Mouse (Mus musculus): ENCODE measurements around the gene Gm21985. TPM values are rescaled to one million over a fixed set of nuclear protein-coding genes. Genes with fewer than 3 reads are reported as not detected.

Gm21985 gene
- polyA plus RNA-seq (2021; fragmentation: Nextera tagmentation), result 0.10 and 0.18 TPM in 2 replicates
- long read RNA-seq, experiment 1, result 0 reads
- long read RNA-seq, experiment 2, partial matches to known transcripts, result 0 of 3 reads
- long read RNA-seq, experiment 2, other reads (novel, unspliced or antisense), result 3 of 3 reads

DNA sequence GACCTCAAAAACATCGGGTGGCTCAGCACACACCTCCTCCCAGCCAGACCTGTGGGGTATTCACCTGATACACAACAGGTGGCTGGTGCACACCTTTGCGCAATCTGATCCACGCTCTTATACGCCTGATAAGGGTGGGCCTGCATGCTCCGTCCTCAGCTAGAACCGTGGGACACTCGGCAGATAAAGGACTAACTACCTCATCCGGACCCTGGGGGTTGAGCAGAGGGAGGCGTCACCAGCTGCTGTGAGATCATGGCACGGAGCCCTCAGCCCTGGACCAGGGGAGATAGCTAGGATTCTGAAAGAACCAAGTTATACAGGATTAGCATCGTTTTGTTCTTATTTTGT lies at the start of gene Gm21985:
Gene Gm21985 (plus strand): TSS at position 73 of the 351 bp plus-strand sequence.

DNA sequence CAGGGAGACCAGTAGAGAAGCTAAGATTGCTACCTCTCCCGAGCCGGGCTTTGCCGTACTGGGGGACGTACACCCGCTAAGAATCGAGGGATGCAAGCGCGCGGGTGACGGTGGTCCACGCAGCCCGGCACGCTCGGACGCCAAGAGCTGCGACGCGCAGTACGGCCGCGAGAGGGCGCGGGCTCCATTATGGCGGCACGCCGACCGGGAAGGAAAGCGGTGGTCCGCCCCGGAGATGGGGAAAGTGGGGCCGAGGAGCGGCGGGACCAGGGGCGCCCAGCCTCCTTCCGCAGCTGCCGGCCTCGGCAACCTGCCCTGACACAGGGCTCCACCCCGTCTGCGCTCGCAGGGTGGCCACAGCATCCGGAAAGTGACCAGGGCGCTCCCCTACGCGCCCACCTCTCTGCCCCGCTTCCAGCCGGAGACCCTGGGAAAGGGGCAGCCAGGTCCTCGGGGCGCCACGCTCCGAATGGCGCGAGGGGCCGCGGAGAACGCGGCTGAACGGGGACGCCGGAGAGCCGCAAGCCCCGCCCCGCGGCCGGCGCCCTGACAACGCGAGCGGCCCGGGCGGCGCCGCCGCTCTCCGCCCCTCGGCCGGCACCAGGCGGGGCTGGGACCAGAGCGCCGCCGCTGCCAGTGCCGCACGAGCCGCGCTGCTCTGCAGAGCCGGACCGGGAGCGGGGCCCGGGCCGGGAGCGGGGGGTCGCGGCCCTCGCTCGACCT lies 26.7 kb upstream of the Gm21985 start, which contains the start of gene Lpcat4:
Gene Lpcat4 (plus strand): TSS at position 257 of the 723 bp plus-strand sequence.

DNA sequence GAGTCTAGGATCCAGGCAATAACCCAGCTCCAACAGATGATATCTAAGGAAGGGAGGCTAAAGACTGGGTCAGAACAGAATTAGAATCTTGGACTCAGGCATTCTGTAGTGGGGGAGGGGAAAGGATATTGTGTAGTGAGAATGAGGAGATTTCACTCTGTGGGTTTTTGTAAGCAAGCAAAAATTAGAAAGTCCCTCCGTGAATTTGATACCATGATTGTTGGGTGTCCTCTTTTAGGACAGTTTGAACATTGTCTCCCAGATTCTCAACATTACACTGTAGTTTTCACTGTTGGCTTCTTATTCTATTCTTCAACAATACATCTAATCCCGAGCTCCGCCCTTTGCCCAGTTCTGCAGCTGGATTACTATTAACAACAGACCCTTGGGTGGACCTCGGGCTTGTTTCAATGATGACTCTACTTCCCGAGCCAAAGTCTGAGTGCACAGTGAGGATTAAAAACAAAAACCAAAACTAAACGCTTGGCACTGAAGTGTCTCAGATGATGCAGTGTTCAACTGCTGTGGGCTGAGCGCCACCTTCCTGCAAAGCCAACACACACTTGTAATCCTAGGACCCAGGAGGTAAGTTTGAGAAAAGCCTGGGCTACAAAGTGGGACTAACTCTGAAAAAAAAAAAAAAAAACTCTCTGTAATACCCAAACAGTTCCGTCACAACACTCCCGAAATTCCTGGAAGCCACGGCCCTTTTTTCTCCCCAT lies 6.7 kb upstream of the Gm21985 start, which contains the start of gene Nutm1:
Gene Nutm1 (minus strand): TSS at position 51 of the 722 bp plus-strand sequence.

DNA sequence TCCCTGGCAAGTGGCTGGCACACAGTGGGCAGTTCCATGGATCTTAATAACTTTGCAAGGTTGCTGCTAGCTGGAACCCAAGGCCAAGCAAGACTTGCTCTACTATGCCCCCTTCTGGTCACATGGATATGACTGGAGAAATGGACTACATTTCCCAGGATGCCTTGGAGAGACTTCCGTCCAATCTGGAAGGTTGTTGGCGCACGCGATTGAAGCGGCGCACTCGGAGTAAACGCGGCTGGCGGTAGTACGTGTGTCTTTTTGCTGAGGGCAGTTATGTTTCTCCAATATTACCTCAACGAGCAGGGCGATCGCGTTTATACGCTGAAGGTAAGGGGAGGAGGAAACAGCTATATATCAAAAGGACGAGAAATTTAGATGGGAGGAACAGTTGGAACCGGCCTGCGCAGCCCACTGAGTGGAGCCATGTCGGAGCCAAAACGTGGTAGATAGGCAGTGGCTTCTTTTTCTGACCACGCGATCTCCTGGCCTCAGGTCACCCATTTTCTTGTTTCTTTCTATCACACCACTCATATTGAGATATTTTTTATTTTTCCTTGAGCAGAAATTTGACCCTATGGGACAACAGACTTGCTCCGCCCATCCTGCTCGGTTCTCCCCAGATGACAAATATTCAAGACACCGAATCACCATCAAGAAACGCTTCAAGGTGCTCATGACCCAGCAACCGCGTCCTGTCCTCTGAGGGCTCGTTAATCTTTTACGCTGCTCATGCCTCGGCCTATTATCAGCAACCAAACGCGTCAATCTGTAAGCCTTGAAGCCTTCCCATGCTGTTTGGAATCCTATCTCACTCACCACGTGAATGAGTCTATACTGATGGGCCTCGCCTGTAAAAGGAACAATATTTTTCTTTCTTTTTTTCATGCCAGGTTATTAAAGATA lies 4.1 kb upstream of the Gm21985 start, which contains the start of gene Nop10:
Gene Nop10 (plus strand): TSS at position 179 of the 906 bp plus-strand sequence.

DNA sequence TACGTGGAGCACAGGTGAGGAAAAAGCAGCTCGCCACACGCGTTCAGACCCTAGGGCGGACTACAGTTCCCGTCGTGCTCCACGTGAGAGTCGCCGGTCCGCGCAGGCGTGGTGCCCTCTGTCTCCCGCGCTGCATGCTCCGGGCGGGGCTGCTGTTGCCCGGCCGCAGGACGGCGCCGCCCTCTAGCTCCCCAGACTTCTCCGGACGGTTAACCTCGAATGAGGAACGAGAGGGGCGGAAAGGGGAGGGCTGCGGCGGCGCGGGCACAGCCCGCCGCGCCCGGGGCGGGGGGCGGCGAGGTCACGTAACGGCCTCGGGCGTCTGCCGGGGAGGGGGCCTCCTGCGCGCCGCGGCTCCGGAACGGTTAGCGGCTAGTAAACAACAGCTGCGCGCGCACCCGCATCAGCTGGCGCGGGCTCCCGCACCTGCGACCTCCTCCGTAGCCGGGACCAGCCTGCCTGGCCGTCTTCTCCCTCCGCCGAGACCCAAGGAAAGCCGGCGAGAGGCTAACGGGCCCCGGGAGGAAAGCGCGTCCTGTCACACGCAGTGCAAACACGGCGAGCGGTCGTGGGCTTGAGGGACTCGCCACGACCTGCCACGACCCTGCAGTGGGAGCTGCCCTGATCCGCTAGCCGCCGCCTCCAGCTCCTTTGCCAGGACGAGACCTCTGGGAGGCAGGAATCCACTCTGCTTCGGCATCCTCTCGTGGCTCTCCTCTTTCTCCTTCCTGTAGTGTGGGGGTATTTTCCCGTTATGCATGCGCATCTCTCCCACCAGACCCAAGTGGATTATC lies 469 bp upstream of the Gm21985 start, which contains the start of gene Slc12a6:
Gene Slc12a6 (plus strand): TSS at position 378 of the 794 bp plus-strand sequence.

DNA sequence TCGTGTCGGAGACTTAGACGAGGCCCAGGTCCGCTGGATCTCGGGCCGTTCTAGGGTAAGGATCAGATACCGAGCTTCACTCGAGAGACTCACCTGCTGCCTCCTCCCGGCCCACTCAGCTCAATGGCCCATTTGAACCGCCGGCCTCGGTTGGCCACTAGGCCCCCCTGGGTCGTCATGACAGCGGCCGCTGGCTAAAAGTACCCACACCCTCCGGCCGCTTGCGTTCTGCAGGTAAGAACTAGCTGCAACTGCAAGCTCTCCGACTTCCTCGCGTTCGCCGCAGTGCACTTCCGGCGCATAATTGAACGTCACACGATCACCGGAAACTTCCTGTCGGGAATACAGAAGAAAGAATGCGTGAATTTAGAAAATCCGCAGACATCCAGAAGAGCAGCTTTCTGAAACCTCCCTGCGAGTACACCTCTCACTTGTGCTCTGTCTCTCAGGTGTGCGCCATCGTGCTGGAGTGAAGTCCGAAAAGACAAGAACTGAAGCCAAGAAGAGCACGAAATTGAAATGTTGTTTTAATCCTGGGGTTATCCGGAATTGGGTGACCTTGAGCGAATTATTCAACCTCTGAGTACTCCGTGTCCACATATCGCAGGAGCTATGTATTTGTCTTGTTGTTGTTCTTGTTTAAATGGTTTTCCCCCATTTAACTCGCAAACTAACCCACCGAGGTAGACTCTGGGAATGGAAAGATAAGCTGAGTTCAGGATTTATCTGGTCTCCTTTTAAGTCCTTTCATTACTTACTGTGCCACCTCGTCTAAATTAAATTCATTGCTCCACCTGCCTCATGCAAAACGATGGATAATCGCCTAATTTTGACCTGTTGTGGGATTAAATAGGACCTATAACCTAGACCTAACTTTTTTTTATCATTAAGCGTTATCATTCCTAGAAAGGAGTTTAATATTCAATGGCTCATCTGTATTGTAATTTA lies 101.9 kb downstream of the Gm21985 start, which contains the start of gene Emc4:
Gene Emc4 (minus strand): TSS at position 302 of the 948 bp plus-strand sequence.

DNA sequence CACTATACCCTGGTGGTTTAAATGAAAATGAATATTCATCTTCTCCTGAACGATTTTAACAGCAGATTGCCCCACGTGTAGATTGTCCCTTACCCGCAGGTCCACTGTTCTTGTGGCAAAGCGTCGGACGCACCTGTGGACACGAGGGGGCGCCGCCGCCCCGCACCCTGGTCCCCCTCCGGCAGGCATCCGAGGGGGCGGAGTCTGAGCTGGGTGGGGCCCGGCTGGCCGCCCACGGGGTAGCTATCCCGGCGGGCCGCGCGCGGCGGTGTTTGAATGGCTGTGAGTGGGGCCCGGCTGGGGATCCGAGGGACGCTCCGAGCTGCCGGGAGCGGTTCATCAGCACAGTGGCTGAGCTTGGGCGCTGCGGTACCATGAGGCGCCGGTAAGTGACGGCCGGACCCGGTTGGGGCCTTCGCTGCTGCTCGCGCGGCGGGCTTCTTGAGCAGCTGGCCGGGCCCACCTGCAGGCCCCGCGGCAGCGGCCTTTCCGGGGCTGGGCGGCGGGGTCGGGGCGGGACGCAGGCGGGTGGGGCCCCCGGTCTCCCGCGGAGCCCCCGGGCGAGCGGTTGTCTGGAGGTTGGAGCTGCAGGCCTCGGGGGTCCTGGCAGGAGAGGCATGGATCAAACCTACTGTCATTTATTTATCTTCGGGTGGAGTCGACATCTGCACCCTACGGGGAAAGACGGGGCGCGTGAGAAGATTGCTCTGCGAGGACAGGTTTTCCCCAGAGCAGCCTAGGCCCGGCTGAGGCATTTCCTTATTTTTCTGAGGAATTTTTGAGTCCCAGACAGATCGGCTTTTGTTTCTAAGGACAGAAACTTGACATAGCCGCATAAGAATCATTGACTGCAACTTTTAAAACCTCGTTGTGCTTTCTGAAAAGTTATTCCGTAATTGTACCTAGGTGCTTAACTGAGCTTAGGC lies 113.1 kb downstream of the Gm21985 start, which contains the start of gene Katnbl1:
Gene Katnbl1 (plus strand): TSS at position 239 of the 926 bp plus-strand sequence.

DNA sequence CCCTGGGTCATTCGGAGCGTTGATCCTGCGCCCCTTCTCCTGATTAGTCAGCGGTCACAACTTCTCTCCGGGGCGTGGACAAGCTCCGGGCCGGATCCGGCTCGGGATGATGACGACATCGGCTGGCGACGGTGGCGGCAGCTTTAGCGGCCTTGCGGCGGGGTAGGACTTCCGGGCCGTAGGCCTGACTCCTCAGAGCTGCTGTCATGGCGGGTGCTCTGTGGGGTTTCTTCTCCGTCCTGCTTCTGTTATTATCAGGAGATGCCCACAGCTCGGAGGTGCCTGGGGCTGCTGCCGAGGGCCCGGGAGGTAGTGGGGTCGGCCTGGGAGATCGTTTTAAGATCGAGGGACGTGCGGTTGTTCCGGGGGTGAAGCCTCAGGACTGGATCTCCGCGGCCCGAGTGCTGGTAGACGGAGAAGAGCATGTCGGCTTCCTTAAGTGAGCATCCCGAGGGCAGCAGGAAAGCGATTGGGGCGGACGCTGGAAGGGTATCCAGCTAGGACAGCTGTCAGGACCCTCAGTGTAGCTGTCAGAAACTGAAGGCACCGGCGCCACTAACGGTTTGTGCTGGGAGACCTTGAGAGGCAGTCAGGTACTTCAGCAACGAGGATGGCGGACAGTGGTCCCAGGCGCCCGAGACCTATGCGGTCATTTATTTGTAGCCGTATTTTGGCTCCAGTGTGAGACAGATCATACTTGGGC lies 188.9 kb downstream of the Gm21985 start, which contains the start of gene Emc7:
Gene Emc7 (plus strand): TSS at position 136 of the 703 bp plus-strand sequence.

Other genes starting within 250 kb of the Gm21985 start
- not detected in 2 replicates for gene Olfr1311, start 241.9 kb upstream of the Gm21985 start, polyA plus RNA-seq (2021; fragmentation: Nextera tagmentation)
- not detected in 2 replicates for gene Olfr1312, start 216.1 kb upstream of the Gm21985 start, polyA plus RNA-seq (2021; fragmentation: Nextera tagmentation)
- not detected in 2 replicates for gene Olfr1313, start 188.5 kb upstream of the Gm21985 start, polyA plus RNA-seq (2021; fragmentation: Nextera tagmentation)
- not detected in 2 replicates for gene Olfr1314, start 169.5 kb upstream of the Gm21985 start, polyA plus RNA-seq (2021; fragmentation: Nextera tagmentation)
- not detected in 2 replicates for gene Olfr1315-ps1, start 150.9 kb upstream of the Gm21985 start, polyA plus RNA-seq (2021; fragmentation: Nextera tagmentation)
- gene Olfr1316, start 131.3 kb upstream of the Gm21985 start, polyA plus RNA-seq (2021; fragmentation: Nextera tagmentation), result not detected in 2 replicates
- gene Olfr1317, start 126.0 kb upstream of the Gm21985 start, polyA plus RNA-seq (2021; fragmentation: Nextera tagmentation), result not detected in 2 replicates
- gene Olfr1318, start 112.1 kb upstream of the Gm21985 start, polyA plus RNA-seq (2021; fragmentation: Nextera tagmentation), result not detected in 2 replicates
- gene Lpcat4, start 26.8 kb upstream of the Gm21985 start, polyA plus RNA-seq (2021; fragmentation: Nextera tagmentation), result 28.9 and 32.7 TPM in 2 replicates
- 0.04 and 0.06 TPM in 2 replicates for gene Nutm1, start 7.0 kb upstream of the Gm21985 start, polyA plus RNA-seq (2021; fragmentation: Nextera tagmentation)
- gene Nop10, start 4.4 kb upstream of the Gm21985 start, polyA plus RNA-seq (2021; fragmentation: Nextera tagmentation), result 242 and 268 TPM in 2 replicates
- 10.5 and 11.8 TPM in 2 replicates for gene Slc12a6, start 489 bp upstream of the Gm21985 start, polyA plus RNA-seq (2021; fragmentation: Nextera tagmentation)
- gene Emc4, start 101.7 kb downstream of the Gm21985 start, polyA plus RNA-seq (2021; fragmentation: Nextera tagmentation), result 283 and 288 TPM in 2 replicates
- gene Katnbl1, start 112.9 kb downstream of the Gm21985 start, polyA plus RNA-seq (2021; fragmentation: Nextera tagmentation), result 8.8 and 9.6 TPM in 2 replicates
- gene Emc7, start 188.7 kb downstream of the Gm21985 start, polyA plus RNA-seq (2021; fragmentation: Nextera tagmentation), result 42.7 and 45.9 TPM in 2 replicates
- gene Chrm5, start 214.5 kb downstream of the Gm21985 start, polyA plus RNA-seq (2021; fragmentation: Nextera tagmentation), result 3.4 and 4.3 TPM in 2 replicates
- 1.7 and 1.9 TPM in 2 replicates for gene Aven, start 226.7 kb downstream of the Gm21985 start, polyA plus RNA-seq (2021; fragmentation: Nextera tagmentation)

Data from layer of hippocampus, adult 6 months (tissue).